Mouse (Mus musculus) splenic B cell, adult 2 months (primary cell): Measurements from ENCODE around the gene Mtfmt.

ENCODE experiments used
- DNase-seq: peaks from one replicate; pipeline ENCODE4 v3.0.0-alpha.2; 2011; ENCODE audit warnings: low read depth, low spot score
- H3K27me3 ChIP-seq: 2 replicates; pipeline ENCODE4 v1.6.1; 2012; ENCODE audit warnings: mild to moderate bottlenecking, low read length, moderate library complexity, mixed read lengths; ENCODE audit not compliant: control insufficient read depth, poor library complexity, insufficient read depth, severe bottlenecking
- H3K36me3 ChIP-seq: 2 replicates; pipeline ENCODE4 v1.6.1; 2012; ENCODE audit warnings: mild to moderate bottlenecking, low read length, moderate library complexity, mixed read lengths; ENCODE audit not compliant: control insufficient read depth, poor library complexity, insufficient read depth, severe bottlenecking

Mtfmt gene

GRCm38 (mm10) chr9:65460198-65460597 lies 24.6 kb downstream of the Mtfmt start:
- Histone ChIP-seq H3K27me3 (no peaks in the 10 kb centered on the region), H3K36me3 (no peaks in the 10 kb centered on the region)
- no peak for DNase-seq

- peak; percentile 95 for DNase-seq
- Histone ChIP-seq H3K36me3 (peaks cover 3% of the 10 kb centered on the region; the same call in 1 of the 2 replicates), H3K27me3 (no peaks in the 10 kb centered on the region)
Measured at GRCm38 (mm10) chr9:65460732-65461442, 25.3 kb downstream of the Mtfmt start, which contains the start of gene Spg21. Gene Spg21 (plus strand): TSS chr9:65460947.

- H3K27me3 ChIP-seq: no peaks in the 10 kb centered on the region
- peaks cover 8% of the 10 kb centered on the region; the same call in 1 of the 2 replicates for H3K36me3 ChIP-seq
- DNase-seq: no peak
Measured at GRCm38 (mm10) chr9:65462544-65462943, 27.0 kb downstream of the Mtfmt start.

DNA sequence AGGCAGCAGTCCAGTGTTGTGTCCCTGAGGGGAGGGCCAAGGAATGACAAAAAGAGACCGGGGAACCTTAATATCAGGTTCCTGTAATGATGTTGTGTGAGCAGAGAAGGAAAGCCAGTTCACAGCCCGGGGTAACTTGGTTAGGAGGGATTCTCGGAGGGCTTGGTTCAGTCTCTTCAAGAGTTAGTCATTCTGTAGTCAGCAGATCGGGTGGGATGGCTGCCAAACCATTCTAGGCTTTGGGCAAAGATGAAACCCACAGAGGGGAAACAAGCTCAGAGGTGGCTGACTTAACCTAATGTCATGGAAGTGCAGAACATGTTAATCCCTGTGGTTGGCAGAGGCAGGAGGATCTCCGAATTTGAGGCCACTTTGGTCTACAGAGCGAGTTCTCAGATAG lies 28.6 kb downstream of the Mtfmt start:
- H3K36me3 ChIP-seq: peaks cover 12% of the 10 kb centered on the region; the same call in 1 of the 2 replicates
- DNase-seq: no peak
- H3K27me3 ChIP-seq: no peaks in the 10 kb centered on the region

DNA sequence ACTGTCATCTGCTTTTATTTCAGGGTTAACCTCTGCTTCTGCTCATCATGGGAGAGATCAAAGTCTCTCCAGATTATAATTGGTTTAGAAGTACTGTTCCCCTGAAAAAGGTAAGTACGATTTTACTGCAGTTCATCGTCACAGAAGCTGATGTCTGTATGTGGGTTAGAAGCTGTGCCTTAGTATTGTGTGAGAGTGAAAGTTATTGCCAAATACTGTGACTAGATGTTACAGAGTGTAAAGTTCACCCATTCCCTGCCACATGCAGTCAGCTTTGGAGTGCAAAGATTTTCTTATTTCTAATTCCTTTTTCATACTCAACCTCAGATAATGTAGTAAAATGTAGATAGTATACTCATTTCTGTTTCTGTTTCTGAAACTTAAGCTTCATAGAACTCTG lies 29.7 kb downstream of the Mtfmt start:
- Histone ChIP-seq H3K36me3 (peaks cover 12% of the 10 kb centered on the region; the same call in 1 of the 2 replicates), H3K27me3 (no peaks in the 10 kb centered on the region)
- DNase-seq: no peak

DNA sequence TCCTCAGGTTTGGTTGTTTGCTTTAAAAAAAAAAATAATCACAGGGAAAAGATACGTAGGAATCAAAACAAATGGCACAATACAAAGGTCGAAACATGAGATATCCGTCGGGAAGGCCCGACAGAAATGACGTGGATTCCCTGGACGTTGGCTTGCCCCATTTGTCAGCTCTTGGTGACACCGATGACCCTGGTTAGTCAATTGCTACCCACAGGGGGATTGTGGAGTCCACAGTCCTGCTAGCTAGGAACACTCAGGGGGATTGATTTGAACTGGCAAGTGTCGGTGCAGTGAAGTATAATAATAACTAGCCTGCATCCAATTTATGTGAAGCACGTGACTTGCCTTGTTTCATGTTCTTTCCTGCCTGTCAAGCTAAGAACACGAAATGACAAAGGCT lies 32.1 kb downstream of the Mtfmt start:
- H3K27me3 ChIP-seq: no peaks in the 10 kb centered on the region
- DNase-seq: no peak
- peaks cover 12% of the 10 kb centered on the region; the same call in 1 of the 2 replicates for H3K36me3 ChIP-seq

DNA sequence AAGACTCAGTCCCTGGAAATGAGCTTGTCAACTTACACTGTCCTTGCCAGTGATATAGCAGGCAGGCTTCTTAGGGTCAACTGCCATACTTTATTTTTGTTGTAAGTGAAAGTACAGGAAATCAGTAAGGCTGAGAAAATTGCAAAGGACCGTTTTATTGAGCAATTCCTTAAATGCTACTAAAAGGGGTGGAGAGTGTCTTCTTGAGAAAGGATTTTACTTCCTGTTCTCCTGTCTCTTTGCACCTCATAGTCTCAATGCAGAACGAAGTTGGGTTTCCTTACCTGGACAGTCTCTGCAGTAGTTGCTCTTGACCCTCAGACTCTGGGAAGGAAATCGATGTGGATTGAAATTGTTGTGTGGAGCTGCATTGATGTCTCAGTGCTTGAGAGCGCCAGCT lies 37.2 kb downstream of the Mtfmt start:
- H3K36me3 ChIP-seq: peaks cover 8% of the 10 kb centered on the region; the same call in 1 of the 2 replicates
- H3K27me3 ChIP-seq: no peaks in the 10 kb centered on the region
- no peak for DNase-seq

DNA sequence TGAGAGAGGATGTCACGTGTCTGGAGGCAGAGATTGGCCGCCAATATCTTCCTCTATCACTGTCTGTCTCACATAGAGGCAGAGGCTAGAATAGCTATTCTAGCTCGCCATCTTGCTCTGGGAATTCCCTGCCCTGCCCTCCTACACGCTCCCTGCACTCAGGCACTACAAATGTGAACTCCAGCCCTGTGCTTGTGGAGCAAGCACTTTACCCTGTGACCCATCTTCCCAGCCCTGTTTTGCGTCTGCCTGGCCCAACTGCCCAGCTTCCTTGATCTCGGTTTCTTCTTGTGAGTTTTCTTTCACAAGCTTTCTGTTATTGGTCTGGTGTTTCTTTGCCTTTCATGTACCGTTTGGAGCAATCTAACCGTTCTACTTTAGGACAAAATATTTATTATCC lies 43.6 kb downstream of the Mtfmt start:
- Histone ChIP-seq H3K36me3 (peaks cover 15% of the 10 kb centered on the region), H3K27me3 (no peaks in the 10 kb centered on the region)
- DNase-seq: no peak

- DNase-seq: no peak
- peaks cover 21% of the 10 kb centered on the region for H3K36me3 ChIP-seq
- no peaks in the 10 kb centered on the region for H3K27me3 ChIP-seq
Measured at GRCm38 (mm10) chr9:65480071-65480470, 44.5 kb downstream of the Mtfmt start.

DNA sequence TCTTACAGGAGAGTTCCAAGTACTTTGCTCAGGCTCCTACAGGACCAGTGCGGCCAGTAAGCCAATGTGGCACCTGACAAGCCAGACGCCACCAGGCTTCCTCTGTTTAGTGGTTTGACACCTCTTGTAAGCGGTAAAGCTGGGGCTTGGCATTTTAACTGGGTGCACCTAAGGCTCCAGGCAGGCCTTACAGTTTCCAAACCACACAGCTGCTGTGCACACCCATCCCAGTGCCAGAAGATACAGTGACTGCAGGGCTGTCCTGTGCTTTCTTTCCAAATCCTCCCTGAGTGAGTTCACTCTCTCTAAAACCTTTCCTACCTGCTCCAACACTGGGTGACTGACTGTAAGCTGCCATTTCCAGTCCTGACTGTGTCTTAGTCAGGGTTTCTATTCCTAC lies 55.9 kb downstream of the Mtfmt start:
- DNase-seq: no peak
- no peaks in the 10 kb centered on the region for H3K27me3 ChIP-seq
- peaks cover 5% of the 10 kb centered on the region; the same call in 1 of the 2 replicates for H3K36me3 ChIP-seq

GRCm38 (mm10) chr9:65492351-65492750 lies 56.8 kb downstream of the Mtfmt start:
- DNase-seq: no peak
- H3K27me3 ChIP-seq: no peaks in the 10 kb centered on the region
- H3K36me3 ChIP-seq: peaks cover 3% of the 10 kb centered on the region; the same call in 1 of the 2 replicates

DNA sequence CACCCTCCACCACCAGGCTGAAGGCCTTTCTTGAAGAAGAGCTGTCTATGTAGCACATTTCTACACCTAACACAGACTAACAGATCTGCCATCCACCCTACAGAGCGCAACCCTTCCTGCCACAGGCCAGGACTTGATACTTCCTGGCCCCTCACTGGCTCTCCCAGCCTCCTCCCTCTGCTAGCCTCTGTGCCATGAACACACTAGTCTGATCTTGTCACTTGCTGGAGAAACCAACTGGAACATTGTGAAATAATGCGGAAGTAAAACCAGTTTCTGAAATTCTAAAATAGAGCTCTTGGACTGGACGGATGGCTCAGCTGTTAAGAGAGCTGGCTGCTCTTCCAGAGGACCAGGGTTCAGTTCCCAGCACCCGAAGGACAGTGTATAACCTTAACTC lies 57.3 kb downstream of the Mtfmt start:
- no peaks in the 10 kb centered on the region for H3K27me3 ChIP-seq
- peaks cover 3% of the 10 kb centered on the region; the same call in 1 of the 2 replicates for H3K36me3 ChIP-seq
- no peak for DNase-seq

GRCm38 (mm10) chr9:65502146-65502545 lies 66.6 kb downstream of the Mtfmt start:
- DNase-seq: no peak
- H3K27me3 ChIP-seq: no peaks in the 10 kb centered on the region
- H3K36me3 ChIP-seq: no peaks in the 10 kb centered on the region
